Mouse (Mus musculus) liver, embryonic 13.5 days (tissue): Measurements from ENCODE around the gene Smyd3. TPM values are rescaled to one million over a fixed set of nuclear protein-coding genes. Genes with fewer than 3 reads are reported as not detected.

Experiments
- ATAC-seq: fragments of 200-750 bp; cut with Nextera tagmentation; 2 replicates; pipeline ENCODE4 v1.8.0; 2017; ENCODE audit warnings: low read depth, mild to moderate bottlenecking, moderate number of reproducible peaks, moderate library complexity
- DNase-seq: peaks from one replicate; pipeline ENCODE4 v3.0.0; 2022
- H3K27ac ChIP-seq: fragments of 300-500 bp; sonication (generic); 2 replicates; pipeline ENCODE4 v1.5.1; 2015; ENCODE audit warnings: moderate library complexity, mild to moderate bottlenecking, inconsistent platforms
- H3K27me3 ChIP-seq: fragments of 300-500 bp; sonication (generic); 2 replicates; pipeline ENCODE4 v1.6.1; 2015; ENCODE audit warnings: mild to moderate bottlenecking, inconsistent platforms
- H3K36me3 ChIP-seq: fragments of 300-500 bp; sonication (generic); 2 replicates; pipeline ENCODE4 v1.6.1; 2015; ENCODE audit warnings: mild to moderate bottlenecking, inconsistent platforms
- H3K4me1 ChIP-seq: fragments of 300-500 bp; sonication (generic); replicated peaks from 2 replicates; pipeline ENCODE4 v1.6.1; 2015; ENCODE audit warnings: inconsistent platforms
- H3K4me2 ChIP-seq: fragments of 300-500 bp; sonication (generic); 2 replicates; pipeline ENCODE4 v1.6.1; 2015; ENCODE audit warnings: inconsistent platforms, mild to moderate bottlenecking, moderate library complexity
- H3K4me3 ChIP-seq: fragments of 300-500 bp; sonication (generic); replicated peaks from 2 replicates; pipeline ENCODE4 v1.5.1; 2015; ENCODE audit warnings: mild to moderate bottlenecking, inconsistent platforms
- H3K9ac ChIP-seq: fragments of 300-500 bp; sonication (generic); 2 replicates; pipeline ENCODE4 v1.6.1; 2015; ENCODE audit warnings: mild to moderate bottlenecking, inconsistent platforms
- H3K9me3 ChIP-seq: fragments of 300-500 bp; sonication (generic); replicated peaks from 2 replicates; pipeline ENCODE4 v1.6.1; 2016; ENCODE audit warnings: inconsistent platforms
- WGBS: fragments of 180-500 bp; shearing (Covaris S2); methylation state at CpG from one replicate; pipeline ENCODE4 v1.1.7; 2015; ENCODE audit not compliant: insufficient replicate concordance; 5-methylcytosine and 5-hydroxymethylcytosine counted together
- polyA plus RNA-seq: library from polyadenylated mRNA; unstranded; fragments of >200 nt; fragmentation: Nextera tagmentation; extraction: Ambion mirVana; gene quantifications from 2 replicates; pipeline ENCODE4 v1.2.1, GENCODE M21; 2015

The Smyd3 gene
- polyA plus RNA-seq, 1 experiment from 2014 or later: 6.6 TPM

- ATAC-seq (no peak), DNase-seq (no peak)
- Histone ChIP-seq H3K27me3 (no peaks in the 10 kb centered on the region), H3K4me3 (no peak overlapping the region), H3K9me3 (no peaks in the 10 kb centered on the region), H3K36me3 (no peaks in the 10 kb centered on the region), H3K4me2 (no peak overlapping the region), H3K27ac (no peak overlapping the region), H3K9ac (no peak overlapping the region), H3K4me1 (no peaks in the 10 kb centered on the region)
- 65% methylated on average over 12 of the region's 12 CpGs for WGBS
These were observed 564.9 kb downstream of the Smyd3 start for GRCm38 (mm10) chr1:178952910-178953309.

- H3K4me3 ChIP-seq: no peak overlapping the region
- H3K27me3 ChIP-seq: no peaks in the 10 kb centered on the region
- no peaks in the 10 kb centered on the region for H3K36me3 ChIP-seq
- no peak overlapping the region for H3K9ac ChIP-seq
- H3K4me1 ChIP-seq: no peaks in the 10 kb centered on the region
- ATAC-seq: no peak
- 50% methylated on average over 7 of the region's 7 CpGs for WGBS
- no peaks in the 10 kb centered on the region for H3K9me3 ChIP-seq
- H3K4me2 ChIP-seq: no peak overlapping the region
- no peak for DNase-seq
- H3K27ac ChIP-seq: no peak overlapping the region
These were observed 575.4 kb downstream of the Smyd3 start for GRCm38 (mm10) chr1:178942251-178942963.

- Histone ChIP-seq H3K4me1 (no peaks in the 10 kb centered on the region), H3K27ac (no peak overlapping the region), H3K9me3 (no peaks in the 10 kb centered on the region), H3K27me3 (no peaks in the 10 kb centered on the region), H3K4me2 (no peak overlapping the region), H3K9ac (no peak overlapping the region), H3K36me3 (no peaks in the 10 kb centered on the region), H3K4me3 (no peak overlapping the region)
- 63% methylated on average over 4 of the region's 4 CpGs for WGBS
- ATAC-seq: no peak
- no peak for DNase-seq
These were observed 577.5 kb downstream of the Smyd3 start for GRCm38 (mm10) chr1:178940353-178940752.

- no peak for DNase-seq
These were observed 580.9 kb downstream of the Smyd3 start for GRCm38 (mm10) chr1:178936976-178937375.

GRCm38 (mm10) chr1:178936457-178936856 lies 581.4 kb downstream of the Smyd3 start:
- no peaks in the 10 kb centered on the region for H3K36me3 ChIP-seq
- no peaks in the 10 kb centered on the region for H3K9me3 ChIP-seq
- no peak overlapping the region for H3K9ac ChIP-seq
- no peaks in the 10 kb centered on the region for H3K27me3 ChIP-seq
- no peak overlapping the region for H3K4me3 ChIP-seq
- no peak overlapping the region for H3K4me2 ChIP-seq
- no peaks in the 10 kb centered on the region for H3K4me1 ChIP-seq
- DNase-seq (no peak), ATAC-seq (no peak)
- no peak overlapping the region for H3K27ac ChIP-seq
- 53% methylated on average over 4 of the region's 4 CpGs for WGBS

More at GRCm38 (mm10) chr1:178936976-178937375, 580.9 kb downstream of the Smyd3 start:
- Histone ChIP-seq H3K4me2 (no peak overlapping the region), H3K4me1 (no peaks in the 10 kb centered on the region), H3K27me3 (no peaks in the 10 kb centered on the region), H3K9ac (no peak overlapping the region), H3K27ac (no peak overlapping the region), H3K4me3 (no peak overlapping the region), H3K9me3 (no peaks in the 10 kb centered on the region), H3K36me3 (no peaks in the 10 kb centered on the region)
- no peak for ATAC-seq
- WGBS: 64% methylated on average over 2 of the region's 2 CpGs

DNA sequence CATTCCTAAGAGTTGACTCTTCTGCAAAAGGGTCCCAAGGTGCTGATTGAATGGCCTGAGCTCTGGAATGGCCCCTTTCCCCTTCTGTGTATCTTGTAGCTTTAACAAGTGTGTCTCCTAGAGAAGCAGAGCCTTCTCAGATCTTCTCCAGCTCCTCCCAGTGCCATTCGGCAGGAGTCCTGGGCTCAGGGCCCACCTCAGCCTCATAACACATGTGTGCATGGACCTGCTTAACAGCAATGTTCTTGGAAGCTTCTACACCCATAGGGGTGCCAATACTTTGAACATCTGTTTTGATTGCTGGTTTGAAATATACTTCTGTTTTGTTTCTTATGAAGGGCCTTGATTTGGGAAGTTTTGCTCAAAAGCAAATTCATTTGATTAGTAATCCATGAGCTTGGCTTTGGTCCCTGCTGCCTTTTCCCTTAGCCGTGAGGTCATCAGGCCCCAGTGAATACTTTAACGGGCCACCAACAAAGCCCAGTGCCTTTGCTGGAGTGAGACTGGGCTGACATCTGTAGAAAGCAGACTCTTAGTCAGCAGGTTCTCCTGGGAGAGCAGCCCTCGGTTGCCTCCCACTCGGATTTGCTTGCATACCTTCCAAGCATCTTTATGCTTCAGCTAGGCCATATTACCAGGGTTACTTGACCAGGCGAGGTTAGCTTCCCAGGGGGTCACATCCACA lies 583.7 kb downstream of the Smyd3 start:
- Histone ChIP-seq H3K4me2 (no peak overlapping the region), H3K4me1 (no peaks in the 10 kb centered on the region), H3K9me3 (no peaks in the 10 kb centered on the region), H3K36me3 (no peaks in the 10 kb centered on the region), H3K9ac (no peak overlapping the region), H3K4me3 (no peak overlapping the region), H3K27me3 (no peaks in the 10 kb centered on the region), H3K27ac (no peak overlapping the region)
- 70% methylated on average over 6 of the region's 6 CpGs for WGBS
- ATAC-seq (no peak), DNase-seq (no peak)

- H3K36me3 ChIP-seq: no peaks in the 10 kb centered on the region
- no peak overlapping the region for H3K4me3 ChIP-seq
- no peak for DNase-seq
- H3K27ac ChIP-seq: no peak overlapping the region
- no peaks in the 10 kb centered on the region for H3K9me3 ChIP-seq
- no peak overlapping the region for H3K9ac ChIP-seq
- WGBS: 30% methylated on average over 4 of the region's 4 CpGs
- H3K27me3 ChIP-seq: no peaks in the 10 kb centered on the region
- no peak overlapping the region for H3K4me2 ChIP-seq
- no peak for ATAC-seq
- no peaks in the 10 kb centered on the region for H3K4me1 ChIP-seq
These were observed 588.3 kb downstream of the Smyd3 start for GRCm38 (mm10) chr1:178929531-178929930.

GRCm38 (mm10) chr1:178924492-178925183 lies 593.2 kb downstream of the Smyd3 start:
- H3K4me2 ChIP-seq: no peak overlapping the region
- 46% methylated on average over 8 of the region's 8 CpGs for WGBS
- H3K27ac ChIP-seq: no peak overlapping the region
- DNase-seq (no peak), ATAC-seq (no peak)
- H3K9ac ChIP-seq: no peak overlapping the region
- no peaks in the 10 kb centered on the region for H3K36me3 ChIP-seq
- no peaks in the 10 kb centered on the region for H3K4me1 ChIP-seq
- H3K9me3 ChIP-seq: no peaks in the 10 kb centered on the region
- no peak overlapping the region for H3K4me3 ChIP-seq
- H3K27me3 ChIP-seq: 0 out of 2 replicates have a peak, but pooled peaks cover under 1% of the 10 kb centered on the region

DNA sequence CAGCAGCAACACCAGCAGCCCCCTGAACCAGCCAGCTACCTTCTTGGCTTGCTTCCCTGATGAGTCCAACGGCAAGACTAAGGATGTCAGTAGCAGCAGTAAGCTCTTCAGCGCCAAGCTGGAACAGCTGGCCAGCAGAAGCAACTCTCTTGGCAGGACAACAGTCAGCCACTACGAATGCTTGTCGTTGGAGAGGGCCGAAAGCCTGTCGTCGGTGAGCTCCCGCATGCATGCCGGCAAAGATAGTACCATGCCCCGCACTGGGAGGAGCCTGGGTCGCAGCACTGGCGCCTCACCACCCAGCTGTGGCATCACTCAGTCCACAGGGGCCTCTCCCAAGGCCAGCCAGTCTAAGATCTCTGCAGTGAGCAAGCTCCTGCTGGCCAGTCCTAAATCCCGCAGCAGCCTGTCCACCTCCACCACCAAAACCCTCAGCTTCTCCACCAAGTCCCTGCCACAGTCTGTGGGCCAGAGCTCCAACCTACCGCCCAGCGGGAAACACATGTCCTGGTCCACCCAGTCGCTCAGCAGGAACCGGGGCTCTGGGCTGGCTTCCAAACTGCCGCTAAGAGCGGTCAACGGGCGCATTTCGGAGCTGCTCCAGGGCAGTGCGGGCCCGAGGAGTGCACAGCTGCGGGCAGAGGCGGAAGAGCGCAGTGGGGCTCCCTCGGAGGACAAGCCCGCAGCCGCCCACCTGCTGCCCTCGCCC lies 600.5 kb downstream of the Smyd3 start:
- WGBS: 52% methylated on average over 31 of the region's 31 CpGs
- no peak for DNase-seq
- Histone ChIP-seq H3K9me3 (no peaks in the 10 kb centered on the region), H3K27me3 (peaks cover 27% of the 10 kb centered on the region), H3K4me1 (no peaks in the 10 kb centered on the region; the same call in 1 of the 2 replicates), H3K36me3 (no peaks in the 10 kb centered on the region), H3K4me3 (no peak overlapping the region), H3K4me2 (no peak overlapping the region), H3K9ac (no peak overlapping the region), H3K27ac (no peak overlapping the region)
- no peak for ATAC-seq

DNA sequence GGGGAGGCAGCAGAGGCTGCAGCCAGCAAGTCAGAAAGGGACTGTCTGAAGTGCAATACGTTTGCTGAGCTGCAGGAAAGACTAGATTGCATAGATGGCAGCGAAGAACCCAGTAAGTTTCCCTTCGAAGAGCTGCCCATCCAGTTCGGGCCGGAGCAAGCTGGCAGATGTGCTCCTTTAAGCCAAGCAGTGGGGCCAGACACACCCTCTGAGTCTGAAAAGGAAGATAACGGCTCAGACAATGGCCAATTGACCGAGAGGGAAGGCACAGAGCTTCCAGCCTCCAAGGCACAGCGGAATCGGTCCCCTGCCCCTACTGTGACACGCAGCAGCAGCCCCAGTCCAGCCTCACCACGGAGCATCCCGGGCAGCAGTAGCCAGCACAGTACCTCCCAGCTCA lies 602.8 kb downstream of the Smyd3 start:
- no peak overlapping the region for H3K4me3 ChIP-seq
- DNase-seq: no peak
- no peak overlapping the region for H3K4me2 ChIP-seq
- no peaks in the 10 kb centered on the region for H3K36me3 ChIP-seq
- no peak overlapping the region for H3K9ac ChIP-seq
- ATAC-seq: no peak
- H3K4me1 ChIP-seq: no peaks in the 10 kb centered on the region; the same call in 1 of the 2 replicates
- peaks cover 27% of the 10 kb centered on the region for H3K27me3 ChIP-seq
- no peaks in the 10 kb centered on the region for H3K9me3 ChIP-seq
- 53% methylated on average over 12 of the region's 12 CpGs for WGBS
- H3K27ac ChIP-seq: no peak overlapping the region
